Mouse (Mus musculus) kidney, embryonic 16.5 days (tissue): ENCODE measurements around the gene Fat3. TPM values are rescaled to one million over a fixed set of nuclear protein-coding genes. Genes with fewer than 3 reads are reported as not detected.

Experiments used
- ATAC-seq: fragments of 200-750 bp; cut with Nextera tagmentation; 2 replicates; pipeline ENCODE4 v1.8.0; 2017; ENCODE audit warnings: moderate TSS enrichment; ENCODE audit not compliant: low FRiP score, low TSS enrichment
- H3K27ac ChIP-seq: fragments of 300-500 bp; sonication (generic); 2 replicates; pipeline ENCODE4 v1.5.1; 2014; ENCODE audit warnings: low read length
- H3K27me3 ChIP-seq: fragments of 300-500 bp; sonication (generic); 2 replicates; pipeline ENCODE4 v1.6.1; 2014; ENCODE audit warnings: low read length, control low read depth, mixed read lengths; ENCODE audit not compliant: insufficient read depth
- H3K36me3 ChIP-seq: fragments of 300-500 bp; sonication (generic); 2 replicates; pipeline ENCODE4 v1.6.1; 2014; ENCODE audit warnings: low read length, control low read depth, mixed read lengths; ENCODE audit not compliant: insufficient read depth
- H3K4me1 ChIP-seq: fragments of 300-500 bp; sonication (generic); 2 replicates; pipeline ENCODE4 v1.6.1; 2014; ENCODE audit warnings: low read length, control low read depth, mixed read lengths; ENCODE audit not compliant: insufficient read depth
- H3K4me2 ChIP-seq: fragments of 300-500 bp; sonication (generic); replicated peaks from 2 replicates; pipeline ENCODE4 v1.6.1; 2014; ENCODE audit warnings: low read depth, low read length
- H3K4me3 ChIP-seq: fragments of 300-500 bp; sonication (generic); 2 replicates; pipeline ENCODE4 v1.5.1; 2014; ENCODE audit warnings: mild to moderate bottlenecking, low read length
- H3K9ac ChIP-seq: fragments of 300-500 bp; sonication (generic); replicated peaks from 2 replicates; pipeline ENCODE4 v1.6.1; 2014; ENCODE audit warnings: low read length
- H3K9me3 ChIP-seq: fragments of 300-500 bp; sonication (generic); 2 replicates; pipeline ENCODE4 v1.6.1; 2016; ENCODE audit warnings: low read length, control low read depth
- WGBS: fragments of 180-500 bp; shearing (Covaris S2); extraction: QIAGEN DNeasy Blood & Tissue Kit; methylation state at CpG from one replicate; pipeline ENCODE4 v1.1.7; 2014; 5-methylcytosine and 5-hydroxymethylcytosine counted together
- polyA plus RNA-seq: library from polyadenylated mRNA; unstranded; fragments of >200 nt; fragmentation: Nextera tagmentation; extraction: Ambion mirVana; gene quantifications from 2 replicates; pipeline ENCODE4 v1.2.1, GENCODE M21; 2015

Fat3 gene
- polyA plus RNA-seq, 1 experiment from 2014 or later, result 3.3 TPM

DNA sequence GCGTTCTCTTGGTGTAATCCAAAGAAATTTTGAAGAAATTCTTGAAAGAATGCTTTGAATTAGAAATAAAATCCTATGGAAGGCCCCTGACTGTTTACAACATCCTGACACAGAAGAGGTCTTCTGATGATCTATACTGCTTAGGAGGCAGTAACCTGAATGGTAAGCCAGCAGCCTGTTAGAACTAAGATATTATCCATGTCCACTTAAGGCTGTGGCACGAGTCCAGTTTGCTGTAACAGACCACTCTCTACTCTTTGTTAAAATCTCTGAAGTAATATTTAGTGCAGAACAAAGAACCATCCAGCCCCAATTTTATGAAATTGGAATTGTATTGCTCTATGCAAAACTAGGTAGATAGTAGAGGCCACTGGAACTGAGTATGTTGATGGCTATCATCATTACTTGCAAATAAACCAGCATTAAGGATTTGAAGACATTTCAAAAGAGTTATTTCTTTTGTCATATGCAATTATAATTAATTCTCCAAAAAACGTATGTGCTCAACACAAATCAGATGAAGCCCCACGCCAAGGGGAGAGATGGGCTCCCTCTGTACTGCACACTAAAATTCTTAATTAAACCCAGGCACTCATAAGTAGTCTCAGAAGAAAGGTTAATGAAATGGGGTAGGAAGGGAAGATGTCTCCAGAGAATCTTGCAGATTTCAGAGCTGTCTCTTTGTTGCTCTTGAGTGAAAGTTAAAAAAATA is 230.9 kb downstream of the Fat3 start:
- no peaks in the 10 kb centered on the region for H3K27me3 ChIP-seq
- H3K36me3 ChIP-seq, result no peaks in the 10 kb centered on the region
- ATAC-seq, result no peak
- H3K9me3 ChIP-seq, result no peaks in the 10 kb centered on the region
- H3K9ac ChIP-seq, result no peak overlapping the region
- H3K27ac ChIP-seq, result no peak overlapping the region
- H3K4me3 ChIP-seq, result no peak overlapping the region
- no peaks in the 10 kb centered on the region for H3K4me1 ChIP-seq
- 82% methylated on average over 4 of the region's 4 CpGs for WGBS
- H3K4me2 ChIP-seq, result no peak overlapping the region

GRCm38 (mm10) chr9:16265519-16265918 is 235.6 kb downstream of the Fat3 start:
- Histone ChIP-seq H3K9ac (no peak overlapping the region), H3K27ac (no peak overlapping the region), H3K9me3 (no peaks in the 10 kb centered on the region), H3K4me3 (no peak overlapping the region), H3K36me3 (no peaks in the 10 kb centered on the region), H3K27me3 (no peaks in the 10 kb centered on the region), H3K4me2 (no peak overlapping the region), H3K4me1 (no peaks in the 10 kb centered on the region)
- WGBS, result 85% methylated on average over 4 of the region's 4 CpGs
- no peak for ATAC-seq

GRCm38 (mm10) chr9:16257241-16257840 is 243.7 kb downstream of the Fat3 start:
- no peak overlapping the region for H3K27ac ChIP-seq
- no peak overlapping the region for H3K4me3 ChIP-seq
- H3K4me2 ChIP-seq, result no peak overlapping the region
- no peaks in the 10 kb centered on the region for H3K36me3 ChIP-seq
- ATAC-seq, result no peak
- no peaks in the 10 kb centered on the region for H3K27me3 ChIP-seq
- H3K9ac ChIP-seq, result no peak overlapping the region
- no peaks in the 10 kb centered on the region for H3K4me1 ChIP-seq
- H3K9me3 ChIP-seq, result no peaks in the 10 kb centered on the region
- 48% methylated on average over 3 of the region's 3 CpGs for WGBS

DNA sequence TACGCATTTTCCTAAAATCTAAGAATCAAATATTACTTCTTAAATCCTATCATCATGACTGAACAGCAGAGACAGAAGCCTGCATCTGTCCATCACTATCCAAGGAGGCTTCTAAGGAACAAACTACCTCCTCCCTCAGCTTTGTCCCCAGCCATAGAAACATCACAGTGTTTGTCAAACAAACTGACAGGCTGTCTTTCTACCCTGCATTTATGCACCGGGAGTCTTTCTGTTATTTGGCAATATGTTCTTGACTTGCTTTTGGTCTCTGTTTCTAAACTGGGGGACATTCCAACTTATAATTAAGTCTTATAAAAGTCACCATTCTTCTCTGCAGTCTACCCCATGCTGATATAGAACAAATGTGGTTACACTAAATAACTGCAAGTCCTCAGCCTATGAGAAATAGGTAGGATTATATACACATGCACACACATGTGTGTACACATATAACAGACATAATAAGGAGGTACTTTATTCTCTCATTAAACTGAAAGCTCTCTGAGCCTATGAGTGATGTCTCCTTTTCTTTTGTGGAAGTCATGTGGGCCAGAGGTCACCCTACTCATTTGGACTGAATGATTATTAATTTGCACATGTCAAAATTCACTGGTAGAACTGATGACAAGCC is 244.4 kb downstream of the Fat3 start:
- ATAC-seq, result no peak
- WGBS, result 91% methylated on average over 2 of the region's 2 CpGs
- Histone ChIP-seq H3K27me3 (no peaks in the 10 kb centered on the region), H3K27ac (no peak overlapping the region), H3K4me2 (no peak overlapping the region), H3K4me3 (no peak overlapping the region), H3K9me3 (no peaks in the 10 kb centered on the region), H3K9ac (no peak overlapping the region), H3K4me1 (no peaks in the 10 kb centered on the region), H3K36me3 (no peaks in the 10 kb centered on the region)

- Histone ChIP-seq H3K4me2 (no peak overlapping the region), H3K27ac (no peak overlapping the region), H3K36me3 (no peaks in the 10 kb centered on the region), H3K4me3 (no peak overlapping the region), H3K9me3 (no peaks in the 10 kb centered on the region), H3K27me3 (no peaks in the 10 kb centered on the region), H3K4me1 (no peaks in the 10 kb centered on the region), H3K9ac (no peak overlapping the region)
- WGBS, result 85% methylated on average over 4 of the region's 4 CpGs
- no peak for ATAC-seq
Observed at GRCm38 (mm10) chr9:16246741-16247140, 254.3 kb downstream of the Fat3 start.

GRCm38 (mm10) chr9:16231575-16231974 is 269.5 kb downstream of the Fat3 start:
- Histone ChIP-seq H3K9ac (no peak overlapping the region), H3K27ac (no peak overlapping the region), H3K4me2 (no peak overlapping the region), H3K4me1 (peaks cover 5% of the 10 kb centered on the region; the same call in 1 of the 2 replicates), H3K36me3 (no peaks in the 10 kb centered on the region), H3K4me3 (no peak overlapping the region), H3K9me3 (no peaks in the 10 kb centered on the region), H3K27me3 (no peaks in the 10 kb centered on the region)
- 32% methylated on average over 4 of the region's 4 CpGs for WGBS
- peak; percentile 61; the same call in 1 of the 2 replicates for ATAC-seq

DNA sequence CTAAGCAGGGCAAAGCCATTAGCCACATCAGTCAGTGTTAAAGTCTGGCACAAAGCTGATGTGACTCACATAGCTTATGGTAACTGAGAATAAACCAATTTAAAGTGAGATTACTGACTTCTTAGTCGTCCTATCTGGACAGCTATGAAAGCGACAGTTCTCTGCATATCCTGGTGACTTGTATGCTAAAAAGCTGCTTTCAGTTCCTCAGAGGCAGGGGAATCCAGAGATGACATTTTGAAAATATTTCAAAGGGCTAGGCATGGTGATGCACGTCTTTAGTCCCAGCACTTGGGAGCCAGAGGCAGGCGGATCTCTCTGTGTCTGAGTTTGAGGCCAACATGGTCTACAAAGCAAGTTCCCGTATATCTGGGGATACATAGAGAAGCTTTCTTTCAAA is 272.2 kb downstream of the Fat3 start:
- Histone ChIP-seq H3K4me2 (no peak overlapping the region), H3K4me1 (peaks cover 5% of the 10 kb centered on the region; the same call in 1 of the 2 replicates), H3K4me3 (no peak overlapping the region), H3K36me3 (no peaks in the 10 kb centered on the region), H3K27me3 (no peaks in the 10 kb centered on the region), H3K27ac (no peak overlapping the region), H3K9me3 (no peaks in the 10 kb centered on the region), H3K9ac (no peak overlapping the region)
- no peak for ATAC-seq
- WGBS, result 77% methylated on average over 5 of the region's 5 CpGs

DNA sequence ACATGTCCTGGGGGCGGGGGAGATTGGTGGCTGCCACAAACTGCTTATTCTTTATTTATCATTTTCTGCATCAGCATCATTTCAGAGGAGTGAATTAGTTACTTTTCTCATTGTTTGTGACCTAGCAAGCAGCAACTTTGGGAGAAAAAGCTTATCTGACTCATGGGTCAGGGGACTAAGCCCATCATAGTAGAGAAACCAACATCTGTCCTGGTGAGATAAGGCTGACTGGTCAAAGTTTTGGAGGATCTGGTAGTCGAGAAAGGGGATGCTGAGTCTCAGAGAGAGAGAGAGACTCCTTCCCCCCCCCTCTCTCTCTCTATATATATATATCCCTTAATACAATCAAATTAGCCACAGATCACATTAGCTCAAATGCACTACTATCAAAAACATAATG is 273.7 kb downstream of the Fat3 start:
- H3K4me3 ChIP-seq, result no peak overlapping the region
- WGBS, result 74% methylated on average over 2 of the region's 2 CpGs
- H3K9me3 ChIP-seq, result no peaks in the 10 kb centered on the region
- no peak overlapping the region for H3K4me2 ChIP-seq
- no peaks in the 10 kb centered on the region for H3K27me3 ChIP-seq
- H3K9ac ChIP-seq, result no peak overlapping the region
- no peak for ATAC-seq
- H3K4me1 ChIP-seq, result peaks cover 5% of the 10 kb centered on the region; the same call in 1 of the 2 replicates
- no peaks in the 10 kb centered on the region for H3K36me3 ChIP-seq
- no peak overlapping the region for H3K27ac ChIP-seq

- ATAC-seq, result no peak
- no peaks in the 10 kb centered on the region for H3K27me3 ChIP-seq
- H3K9me3 ChIP-seq, result no peaks in the 10 kb centered on the region
- H3K4me1 ChIP-seq, result peaks cover 3% of the 10 kb centered on the region; the same call in 1 of the 2 replicates
- H3K9ac ChIP-seq, result no peak overlapping the region
- no peak overlapping the region for H3K27ac ChIP-seq
- H3K4me2 ChIP-seq, result no peak overlapping the region
- H3K4me3 ChIP-seq, result no peak overlapping the region
- no peaks in the 10 kb centered on the region for H3K36me3 ChIP-seq
Observed at GRCm38 (mm10) chr9:16226545-16226944, 274.5 kb downstream of the Fat3 start.

DNA sequence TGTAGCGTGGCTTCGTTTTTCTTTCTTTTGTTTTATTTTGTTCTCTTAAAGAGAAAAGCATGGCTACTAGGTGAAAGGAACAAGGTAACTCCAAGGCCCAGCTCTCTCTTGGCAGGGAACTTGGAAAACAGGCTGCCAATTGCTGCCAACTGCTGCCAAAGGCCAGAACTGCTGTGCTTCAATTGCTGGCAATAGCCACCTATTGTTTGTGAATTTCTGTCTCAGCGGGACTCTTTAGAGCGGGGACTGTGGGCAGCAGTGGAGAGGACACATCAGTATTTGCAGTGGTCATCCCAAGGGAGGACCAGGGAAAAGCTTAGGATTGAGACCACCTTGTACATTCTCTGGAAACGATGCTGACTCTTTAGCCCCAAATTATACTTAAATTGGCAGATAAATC is 279.2 kb downstream of the Fat3 start:
- H3K9ac ChIP-seq, result no peak overlapping the region
- no peaks in the 10 kb centered on the region for H3K9me3 ChIP-seq
- no peak overlapping the region for H3K4me3 ChIP-seq
- no peak for ATAC-seq
- H3K27ac ChIP-seq, result no peak overlapping the region
- H3K4me1 ChIP-seq, result no peaks in the 10 kb centered on the region
- H3K27me3 ChIP-seq, result no peaks in the 10 kb centered on the region
- H3K4me2 ChIP-seq, result no peak overlapping the region
- no peaks in the 10 kb centered on the region for H3K36me3 ChIP-seq
- WGBS, result 66% methylated on average over 5 of the region's 5 CpGs
